Mouse (Mus musculus): ENCODE measurements around the gene Chst11.

The Chst11 gene

GRCm38 (mm10) chr10:83106152-83106746 lies 121.0 kb downstream of the Chst11 start:
- no peak for DNase-seq (ENCODE audit: inconsistent age in 2 of 2, low spot score in 1 of 2)

GRCm38 (mm10) chr10:83107385-83107784 lies 122.1 kb downstream of the Chst11 start:
- DNase-seq (ENCODE audit: inconsistent age in 2 of 2, low spot score in 1 of 2) = peak; percentile 56 to 80

- DNase-seq (ENCODE audit: inconsistent age in 2 of 2, low spot score in 1 of 2) = no peak
Observed at GRCm38 (mm10) chr10:83107921-83108738, 122.8 kb downstream of the Chst11 start.

DNA sequence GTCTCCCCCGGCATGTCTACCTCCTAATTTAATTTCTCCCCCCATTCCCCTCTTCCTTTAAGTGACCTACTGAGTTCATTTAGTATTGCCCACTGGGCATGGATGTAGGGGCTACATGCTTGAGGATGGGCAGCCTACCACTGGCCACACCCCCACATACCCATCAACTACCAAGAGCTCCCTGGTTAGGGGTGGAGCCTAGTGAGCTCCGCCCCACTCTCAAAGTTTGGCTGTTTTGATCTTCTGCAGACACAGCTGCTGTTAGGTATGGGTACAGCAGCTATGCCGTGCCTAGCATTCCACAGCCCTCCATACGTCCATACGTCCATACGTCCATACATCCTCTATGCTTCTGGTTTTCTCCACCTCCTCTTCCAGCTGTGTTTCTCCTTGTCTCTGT lies 123.6 kb downstream of the Chst11 start:
- DNase-seq (ENCODE audit: inconsistent age in 2 of 2, low spot score in 1 of 2) = no peak

GRCm38 (mm10) chr10:83111046-83111445 lies 125.7 kb downstream of the Chst11 start:
- peak; percentile 61 to 78 for DNase-seq (ENCODE audit: inconsistent age in 2 of 2, low spot score in 1 of 2)

DNA sequence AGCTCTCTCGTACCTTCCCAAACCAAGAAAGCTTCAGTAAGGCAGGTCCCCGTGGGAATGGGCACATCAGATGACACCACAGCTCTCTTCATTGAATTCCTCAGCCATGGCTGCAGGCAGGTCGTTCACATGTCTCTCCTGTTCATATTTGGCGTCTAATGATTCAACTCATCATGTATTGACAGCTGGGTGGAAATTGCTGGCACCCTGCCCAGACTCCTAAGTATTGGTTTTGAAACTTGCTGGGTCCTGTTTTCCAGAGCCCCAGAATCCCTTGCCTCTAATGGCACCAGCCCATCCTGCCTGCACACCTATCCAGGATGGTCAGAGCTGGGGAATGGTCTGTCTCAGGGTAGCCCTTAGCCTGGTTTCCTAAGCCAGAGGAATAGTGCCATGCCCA lies 127.0 kb downstream of the Chst11 start:
- no peak for DNase-seq (ENCODE audit: inconsistent age in 2 of 2, low spot score in 1 of 2)

- no peak for DNase-seq (ENCODE audit: inconsistent age in 2 of 2, low spot score in 1 of 2)
Observed at GRCm38 (mm10) chr10:83114564-83114963, 129.3 kb downstream of the Chst11 start.

GRCm38 (mm10) chr10:83116889-83117288 lies 131.6 kb downstream of the Chst11 start:
- DNase-seq (ENCODE audit: inconsistent age in 2 of 2, low spot score in 1 of 2) = peak; percentile 63 to 78

GRCm38 (mm10) chr10:83117851-83118250 lies 132.6 kb downstream of the Chst11 start:
- no peak for DNase-seq (ENCODE audit: inconsistent age in 2 of 2, low spot score in 1 of 2)

DNA sequence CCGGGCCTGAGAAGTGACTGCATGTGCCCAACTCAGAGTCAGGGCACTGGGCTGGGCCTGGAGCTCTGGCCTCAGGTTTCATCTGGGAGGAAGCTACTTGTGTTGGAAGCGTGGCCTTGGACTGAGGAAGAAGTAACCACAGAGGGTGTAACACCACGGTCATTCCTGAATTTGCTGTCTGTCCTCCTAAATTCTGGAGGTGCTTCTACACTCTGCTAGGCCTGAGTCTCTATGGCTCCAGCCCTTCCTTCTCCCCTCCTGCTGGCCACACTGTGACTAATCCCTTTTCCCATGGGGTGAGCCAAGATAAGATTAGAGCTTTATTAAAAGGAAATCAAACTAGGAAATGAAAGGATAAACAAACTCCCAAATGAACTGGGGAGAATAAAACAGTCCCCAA lies 133.3 kb downstream of the Chst11 start:
- DNase-seq (ENCODE audit: inconsistent age in 2 of 2, low spot score in 1 of 2) = peak; percentile 67 to 82

DNA sequence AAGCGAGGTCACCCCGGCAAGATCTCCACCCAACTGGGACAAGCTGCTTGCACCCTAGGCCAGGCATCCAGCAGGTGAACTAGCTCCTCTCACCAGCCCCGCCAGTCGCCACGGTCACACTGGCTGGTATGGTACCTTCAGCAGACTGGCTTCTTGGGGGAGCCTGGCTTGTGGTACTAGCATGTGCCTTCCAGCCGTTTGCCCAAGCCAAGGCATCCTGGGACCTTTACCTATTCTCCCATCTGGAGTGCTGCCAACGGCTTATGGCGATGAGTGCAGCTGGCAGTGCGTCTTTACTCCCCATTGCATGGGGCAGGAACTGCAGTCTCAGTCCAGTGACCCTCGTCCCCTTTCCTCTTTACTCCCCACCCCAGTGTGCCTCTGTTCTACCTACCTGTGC lies 133.7 kb downstream of the Chst11 start:
- peak in 1 of 2 experiments; percentile 54 for DNase-seq (ENCODE audit: inconsistent age in 2 of 2, low spot score in 1 of 2)

- DNase-seq (ENCODE audit: inconsistent age in 2 of 2, low spot score in 1 of 2) = peak; percentile 50 to 82
Observed at GRCm38 (mm10) chr10:83119461-83119860, 134.2 kb downstream of the Chst11 start.

- peak in 1 of 2 experiments; percentile 70 for DNase-seq (ENCODE audit: inconsistent age in 2 of 2, low spot score in 1 of 2)
Observed at GRCm38 (mm10) chr10:83119909-83120308, 134.6 kb downstream of the Chst11 start.

GRCm38 (mm10) chr10:83120938-83121337 lies 135.6 kb downstream of the Chst11 start:
- peak in 1 of 2 experiments; percentile 59 for DNase-seq (ENCODE audit: inconsistent age in 2 of 2, low spot score in 1 of 2)

DNA sequence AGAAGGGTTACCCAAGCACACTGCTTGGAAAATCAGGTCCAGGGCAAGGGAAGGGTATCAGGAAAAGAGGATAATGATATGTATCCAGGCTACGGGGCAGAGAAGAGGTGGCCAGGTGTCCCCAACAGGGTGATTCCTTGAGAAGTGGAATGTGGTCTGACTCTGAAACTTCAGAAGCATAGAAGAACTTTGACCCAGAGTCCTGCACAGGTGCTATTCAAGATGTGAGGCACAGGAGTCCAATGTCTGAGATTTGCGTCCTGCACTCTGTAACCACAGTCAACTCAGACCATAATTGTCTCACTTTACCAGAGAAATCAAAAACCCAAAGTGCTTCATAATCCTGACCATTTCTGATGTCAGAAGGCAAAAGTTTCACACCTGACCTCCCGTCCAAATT lies 139.3 kb downstream of the Chst11 start:
- DNase-seq (ENCODE audit: inconsistent age in 2 of 2, low spot score in 1 of 2) = no peak

GRCm38 (mm10) chr10:83126447-83126846 lies 141.1 kb downstream of the Chst11 start:
- peak in 1 of 2 experiments; percentile 65 for DNase-seq (ENCODE audit: inconsistent age in 2 of 2, low spot score in 1 of 2)

GRCm38 (mm10) chr10:83128435-83128834 lies 143.1 kb downstream of the Chst11 start:
- DNase-seq (ENCODE audit: inconsistent age in 2 of 2, low spot score in 1 of 2) = no peak

- DNase-seq (ENCODE audit: inconsistent age in 2 of 2, low spot score in 1 of 2) = peak in 1 of 2 experiments; percentile 48
Observed at GRCm38 (mm10) chr10:83129624-83130218, 144.4 kb downstream of the Chst11 start.

DNA sequence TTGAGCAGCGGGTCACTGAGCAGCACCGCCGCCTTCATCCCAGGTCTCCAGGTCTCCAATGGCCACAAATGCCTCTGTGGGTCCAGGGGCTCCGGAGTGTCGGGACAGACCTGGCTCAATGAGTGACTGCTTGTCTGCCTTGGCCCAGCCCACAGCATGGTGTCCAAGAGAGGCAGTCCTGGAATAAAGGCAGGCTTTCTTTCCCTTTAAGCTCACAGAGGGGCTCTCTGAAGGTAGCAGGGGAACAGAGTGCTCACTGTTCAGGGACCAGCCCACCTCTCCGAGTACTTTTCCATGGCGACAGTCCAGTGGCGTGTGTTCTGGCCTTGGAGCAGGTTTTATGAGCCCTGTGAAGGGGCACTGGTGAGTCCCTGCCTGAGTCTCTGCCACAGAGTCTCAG lies 145.3 kb downstream of the Chst11 start:
- DNase-seq (ENCODE audit: inconsistent age in 2 of 2, low spot score in 1 of 2) = peak; percentile 85 to 86

DNA sequence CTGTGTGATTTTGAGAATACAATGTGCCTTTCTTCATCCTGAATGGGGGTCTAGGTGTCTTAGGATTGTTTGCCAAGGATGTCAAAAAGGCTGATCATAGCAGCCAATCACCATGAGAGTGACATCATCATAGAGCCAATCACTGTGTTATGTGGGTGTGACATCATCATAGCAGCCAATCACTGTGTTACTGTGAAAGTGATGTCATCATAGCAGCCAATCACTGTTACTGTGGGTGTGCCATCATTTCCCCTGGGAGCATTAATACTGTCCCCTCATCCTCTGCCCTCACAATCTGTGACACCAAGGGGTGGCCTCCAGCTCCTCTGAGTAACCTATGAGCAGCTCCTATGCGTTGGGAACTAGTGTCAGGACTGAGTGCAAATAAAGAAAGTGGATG lies 146.6 kb downstream of the Chst11 start:
- DNase-seq (ENCODE audit: inconsistent age in 2 of 2, low spot score in 1 of 2) = no peak

GRCm38 (mm10) chr10:83133866-83134570 lies 148.7 kb downstream of the Chst11 start:
- DNase-seq (ENCODE audit: inconsistent age in 2 of 2, low spot score in 1 of 2) = peak; percentile 70 to 80
